Mouse (Mus musculus): ENCODE data around the gene Ugt2a1. TPM values are rescaled to one million over a fixed set of nuclear protein-coding genes. Genes with fewer than 3 reads are reported as not detected.
"Not testable (repeated sequence)": the region's sequence is repeated elsewhere in the genome, so short reads cannot be mapped to it uniquely, and the experiment has no call there.

Ugt2a1 gene
- polyA plus RNA-seq, 1 experiment = not detected

GRCm38 (mm10) chr5:87457701-87458100 is 33.0 kb downstream of the Ugt2a1 start:
- no peak overlapping the region for H3K27ac ChIP-seq (ENCODE audit: insufficient read depth, low read length)
- no peak overlapping the region for H3K4me3 ChIP-seq (ENCODE audit: low read depth, low read length)
- no peak for TF ChIP-seq EP300 (IDR thresholded peaks at IDR 0.05; ENCODE audit: insufficient read depth, low read depth, low read length)
- no peak for TF ChIP-seq CTCF (IDR thresholded peaks at IDR 0.05; ENCODE audit: low read depth, low read length)
- no peak for TF ChIP-seq POLR2A (IDR thresholded peaks at IDR 0.05; ENCODE audit: insufficient read depth, low read length)
- peaks cover 5% of the 10 kb centered on the region; the same call in 1 of the 2 replicates for H3K9me3 ChIP-seq (replicated peaks; ENCODE audit: control insufficient read depth, insufficient read depth, low read length, poor library complexity, severe bottlenecking)
- H3K4me1 ChIP-seq (ENCODE audit: control insufficient read depth, insufficient read depth, low read length) = no peaks in the 10 kb centered on the region
- no peak overlapping the region for H3K9ac ChIP-seq (ENCODE audit: low read depth, poor library complexity, severe bottlenecking)
- no peaks in the 10 kb centered on the region for H3K36me3 ChIP-seq (ENCODE audit: control insufficient read depth, insufficient read depth, low read length, poor library complexity, severe bottlenecking)
- no peaks in the 10 kb centered on the region for H3K27me3 ChIP-seq (ENCODE audit: control insufficient read depth, insufficient read depth, low read length, poor library complexity, severe bottlenecking)

GRCm38 (mm10) chr5:87456216-87456850 is 34.3 kb downstream of the Ugt2a1 start:
- H3K27me3 ChIP-seq (ENCODE audit: control insufficient read depth, insufficient read depth, low read length, poor library complexity, severe bottlenecking) = no peaks in the 10 kb centered on the region
- H3K36me3 ChIP-seq (ENCODE audit: control insufficient read depth, insufficient read depth, low read length, poor library complexity, severe bottlenecking) = no peaks in the 10 kb centered on the region
- peaks cover 5% of the 10 kb centered on the region; the same call in 1 of the 2 replicates for H3K9me3 ChIP-seq (replicated peaks; ENCODE audit: control insufficient read depth, insufficient read depth, low read length, poor library complexity, severe bottlenecking)
- TF ChIP-seq CTCF (IDR thresholded peaks at IDR 0.05; ENCODE audit: low read depth, low read length) = no peak
- TF ChIP-seq POLR2A (IDR thresholded peaks at IDR 0.05; ENCODE audit: insufficient read depth, low read length) = no peak
- H3K27ac ChIP-seq (ENCODE audit: insufficient read depth, low read length) = no peak overlapping the region
- no peak overlapping the region for H3K4me3 ChIP-seq (ENCODE audit: low read depth, low read length)
- no peaks in the 10 kb centered on the region for H3K4me1 ChIP-seq (ENCODE audit: control insufficient read depth, insufficient read depth, low read length)
- no peak overlapping the region for H3K9ac ChIP-seq (ENCODE audit: low read depth, poor library complexity, severe bottlenecking)

GRCm38 (mm10) chr5:87455519-87455918 is 35.2 kb downstream of the Ugt2a1 start:
- Histone ChIP-seq H3K27ac (ENCODE audit: insufficient read depth, low read length) (no peak overlapping the region), H3K9me3 (replicated peaks; ENCODE audit: control insufficient read depth, insufficient read depth, low read length, poor library complexity, severe bottlenecking) (peaks cover 5% of the 10 kb centered on the region; the same call in 1 of the 2 replicates), H3K36me3 (ENCODE audit: control insufficient read depth, insufficient read depth, low read length, poor library complexity, severe bottlenecking) (no peaks in the 10 kb centered on the region), H3K9ac (ENCODE audit: low read depth, poor library complexity, severe bottlenecking) (no peak overlapping the region), H3K4me1 (ENCODE audit: control insufficient read depth, insufficient read depth, low read length) (no peaks in the 10 kb centered on the region), H3K27me3 (ENCODE audit: control insufficient read depth, insufficient read depth, low read length, poor library complexity, severe bottlenecking) (no peaks in the 10 kb centered on the region), H3K4me3 (ENCODE audit: low read depth, low read length) (no peak overlapping the region)
- TF ChIP-seq EP300 (IDR thresholded peaks at IDR 0.05; ENCODE audit: insufficient read depth, low read depth, low read length) = no peak
- TF ChIP-seq CTCF (IDR thresholded peaks at IDR 0.05; ENCODE audit: low read depth, low read length) = no peak
- TF ChIP-seq POLR2A (IDR thresholded peaks at IDR 0.05; ENCODE audit: insufficient read depth, low read length) = no peak

- TF ChIP-seq EP300 (IDR thresholded peaks at IDR 0.05; ENCODE audit: insufficient read depth, low read depth, low read length) = peak; percentile 65; the same call in 1 of the 2 replicates
- H3K27me3 ChIP-seq (ENCODE audit: control insufficient read depth, insufficient read depth, low read length, poor library complexity, severe bottlenecking); H3K36me3 ChIP-seq (ENCODE audit: control insufficient read depth, insufficient read depth, low read length, poor library complexity, severe bottlenecking); H3K9me3 ChIP-seq (replicated peaks; ENCODE audit: control insufficient read depth, insufficient read depth, low read length, poor library complexity, severe bottlenecking); H3K27ac ChIP-seq (ENCODE audit: insufficient read depth, low read length); H3K4me3 ChIP-seq (ENCODE audit: low read depth, low read length); H3K4me1 ChIP-seq (ENCODE audit: control insufficient read depth, insufficient read depth, low read length); H3K9ac ChIP-seq (ENCODE audit: low read depth, poor library complexity, severe bottlenecking): not testable (repeated sequence)
Observed at GRCm38 (mm10) chr5:87452514-87452913, 38.2 kb downstream of the Ugt2a1 start.

GRCm38 (mm10) chr5:87436264-87436663 is 54.4 kb downstream of the Ugt2a1 start:
- no peak overlapping the region for H3K9ac ChIP-seq (ENCODE audit: low read depth, poor library complexity, severe bottlenecking)
- H3K27ac ChIP-seq (ENCODE audit: insufficient read depth, low read length) = no peak overlapping the region
- H3K4me1 ChIP-seq (ENCODE audit: control insufficient read depth, insufficient read depth, low read length) = no peaks in the 10 kb centered on the region
- no peak overlapping the region for H3K4me3 ChIP-seq (ENCODE audit: low read depth, low read length)
- H3K9me3 ChIP-seq (replicated peaks; ENCODE audit: control insufficient read depth, insufficient read depth, low read length, poor library complexity, severe bottlenecking) = no peaks in the 10 kb centered on the region; the same call in 1 of the 2 replicates
- TF ChIP-seq CTCF (IDR thresholded peaks at IDR 0.05; ENCODE audit: low read depth, low read length) = no peak
- no peak for TF ChIP-seq POLR2A (IDR thresholded peaks at IDR 0.05; ENCODE audit: insufficient read depth, low read length)
- TF ChIP-seq EP300 (IDR thresholded peaks at IDR 0.05; ENCODE audit: insufficient read depth, low read depth, low read length) = no peak
- no peaks in the 10 kb centered on the region for H3K27me3 ChIP-seq (ENCODE audit: control insufficient read depth, insufficient read depth, low read length, poor library complexity, severe bottlenecking)
- no peaks in the 10 kb centered on the region for H3K36me3 ChIP-seq (ENCODE audit: control insufficient read depth, insufficient read depth, low read length, poor library complexity, severe bottlenecking)

GRCm38 (mm10) chr5:87425676-87426075 is 65.0 kb downstream of the Ugt2a1 start:
- Histone ChIP-seq H3K27me3 (ENCODE audit: control insufficient read depth, insufficient read depth, low read length, poor library complexity, severe bottlenecking) (no peaks in the 10 kb centered on the region), H3K36me3 (ENCODE audit: control insufficient read depth, insufficient read depth, low read length, poor library complexity, severe bottlenecking) (no peaks in the 10 kb centered on the region), H3K4me3 (ENCODE audit: low read depth, low read length) (no peak overlapping the region), H3K27ac (ENCODE audit: insufficient read depth, low read length) (no peak overlapping the region), H3K9me3 (replicated peaks; ENCODE audit: control insufficient read depth, insufficient read depth, low read length, poor library complexity, severe bottlenecking) (no peaks in the 10 kb centered on the region), H3K9ac (ENCODE audit: low read depth, poor library complexity, severe bottlenecking) (no peak overlapping the region), H3K4me1 (ENCODE audit: control insufficient read depth, insufficient read depth, low read length) (no peaks in the 10 kb centered on the region)
- TF ChIP-seq EP300 (IDR thresholded peaks at IDR 0.05; ENCODE audit: insufficient read depth, low read depth, low read length) (no peak), CTCF (IDR thresholded peaks at IDR 0.05; ENCODE audit: low read depth, low read length) (no peak), POLR2A (IDR thresholded peaks at IDR 0.05; ENCODE audit: insufficient read depth, low read length) (no peak)

GRCm38 (mm10) chr5:87424041-87424440 is 66.6 kb downstream of the Ugt2a1 start, which contains the start of gene Ugt2b38:
Gene Ugt2b38 (minus strand): TSS chr5:87424203.
- H3K4me3 ChIP-seq (ENCODE audit: low read depth, low read length); H3K4me1 ChIP-seq (ENCODE audit: control insufficient read depth, insufficient read depth, low read length); H3K9ac ChIP-seq (ENCODE audit: low read depth, poor library complexity, severe bottlenecking); H3K27me3 ChIP-seq (ENCODE audit: control insufficient read depth, insufficient read depth, low read length, poor library complexity, severe bottlenecking); H3K36me3 ChIP-seq (ENCODE audit: control insufficient read depth, insufficient read depth, low read length, poor library complexity, severe bottlenecking); H3K9me3 ChIP-seq (replicated peaks; ENCODE audit: control insufficient read depth, insufficient read depth, low read length, poor library complexity, severe bottlenecking); H3K27ac ChIP-seq (ENCODE audit: insufficient read depth, low read length): not testable (repeated sequence)

All from ES-Bruce4 (cell line).